Mouse (Mus musculus): ENCODE measurements at regions not wholly inside any gene's neighbourhood (a gene's known extent, or its start where the extent isn't known, plus 50 kb on each side); places are given as distances from the start of the nearest gene placed in this dataset.
"Not testable (repeated sequence)": the region's sequence is repeated elsewhere in the genome, so short reads cannot be mapped to it uniquely, and the experiment has no call there.

GRCm38 (mm10) chr12:17891663-17892310 lies 201.1 kb downstream of the Hpcal1 start:
- not testable (repeated sequence) for TF ChIP-seq CTCF, POLR2A (IDR thresholded peaks at IDR 0.05; ENCODE audit: insufficient read depth, low read depth, low read length)
